Mouse (Mus musculus) lung, embryonic 14.5 days (tissue): ENCODE results near the gene Trmt44. TPM values are rescaled to one million over a fixed set of nuclear protein-coding genes. Genes with fewer than 3 reads are reported as not detected.

Source experiments
- ATAC-seq: fragments of 200-750 bp; cut with Nextera tagmentation; 2 replicates; pipeline ENCODE4 v1.8.0; 2017; ENCODE audit warnings: mild to moderate bottlenecking, moderate TSS enrichment, moderate library complexity; ENCODE audit not compliant: insufficient read depth
- DNase-seq: peaks from one replicate; pipeline ENCODE4 v3.0.0-alpha.2; 2015
- H3K27ac ChIP-seq: fragments of 300-500 bp; sonication (generic); 2 replicates; pipeline ENCODE4 v1.5.1; 2014; ENCODE audit warnings: low read depth, mild to moderate bottlenecking, moderate library complexity
- H3K27me3 ChIP-seq: fragments of 300-500 bp; sonication (generic); 2 replicates; pipeline ENCODE4 v1.6.1; 2014; ENCODE audit warnings: low read length, control low read depth; ENCODE audit not compliant: insufficient read depth
- H3K36me3 ChIP-seq: fragments of 300-500 bp; sonication (generic); 2 replicates; pipeline ENCODE4 v1.6.1; 2014; ENCODE audit warnings: control low read depth; ENCODE audit not compliant: insufficient read depth
- H3K4me1 ChIP-seq: fragments of 300-500 bp; sonication (generic); 2 replicates; pipeline ENCODE4 v1.6.1; 2014; ENCODE audit warnings: antibody characterized with exemption, control low read depth; ENCODE audit not compliant: insufficient read depth
- H3K4me2 ChIP-seq: fragments of 300-500 bp; sonication (generic); 2 replicates; pipeline ENCODE4 v1.6.1; 2014; ENCODE audit warnings: mild to moderate bottlenecking
- H3K4me3 ChIP-seq: fragments of 300-500 bp; sonication (generic); 2 replicates; pipeline ENCODE4 v1.5.1; 2014; ENCODE audit warnings: low read depth, low read length
- H3K9ac ChIP-seq: fragments of 300-500 bp; sonication (generic); 2 replicates; pipeline ENCODE4 v1.6.1; 2014
- H3K9me3 ChIP-seq: fragments of 300-500 bp; sonication (generic); 2 replicates; pipeline ENCODE4 v1.6.1; 2016; ENCODE audit warnings: low read depth, low read length, control low read depth
- CTCF ChIP-seq: IDR thresholded peaks from 2 replicates; pipeline ENCODE4 v1.5.1; 2016; ENCODE audit warnings: antibody characterized with exemption, low read depth
- WGBS: fragments of 180-500 bp; shearing (Covaris S2); extraction: QIAGEN DNeasy Blood & Tissue Kit; methylation state at CpG from one replicate; pipeline ENCODE4 v1.1.7; 2014; 5-methylcytosine and 5-hydroxymethylcytosine counted together
- polyA plus RNA-seq: library from polyadenylated mRNA; unstranded; fragments of >200 nt; fragmentation: Nextera tagmentation; extraction: Ambion mirVana; gene quantifications from 2 replicates; pipeline ENCODE4 v1.2.1, GENCODE M21; 2014

Trmt44 gene
- polyA plus RNA-seq, 1 experiment from 2014 or later: 8.8 TPM

GRCm38 (mm10) chr5:35601526-35601925 is 26.7 kb upstream of the Trmt44 start:
- Histone ChIP-seq H3K36me3 (peaks cover 12% of the 10 kb centered on the region; the same call in 1 of the 2 replicates), H3K27ac (no peak overlapping the region), H3K4me3 (no peak overlapping the region), H3K4me2 (no peak overlapping the region), H3K9ac (no peak overlapping the region), H3K27me3 (no peaks in the 10 kb centered on the region), H3K4me1 (no peaks in the 10 kb centered on the region), H3K9me3 (no peaks in the 10 kb centered on the region)
- 86% methylated on average over 8 of the region's 8 CpGs for WGBS
- DNase-seq (no peak), ATAC-seq (no peak)
- no peak for TF ChIP-seq CTCF

GRCm38 (mm10) chr5:35600233-35600632 is 25.4 kb upstream of the Trmt44 start:
- ATAC-seq: no peak
- Histone ChIP-seq H3K27me3 (no peaks in the 10 kb centered on the region), H3K9ac (no peak overlapping the region), H3K4me1 (no peaks in the 10 kb centered on the region), H3K4me2 (no peak overlapping the region), H3K27ac (no peak overlapping the region), H3K36me3 (peaks cover 12% of the 10 kb centered on the region; the same call in 1 of the 2 replicates), H3K4me3 (no peak overlapping the region), H3K9me3 (no peaks in the 10 kb centered on the region)
- WGBS: 76% methylated on average over 11 of the region's 11 CpGs
- TF ChIP-seq CTCF: no peak
- DNase-seq: no peak

DNA sequence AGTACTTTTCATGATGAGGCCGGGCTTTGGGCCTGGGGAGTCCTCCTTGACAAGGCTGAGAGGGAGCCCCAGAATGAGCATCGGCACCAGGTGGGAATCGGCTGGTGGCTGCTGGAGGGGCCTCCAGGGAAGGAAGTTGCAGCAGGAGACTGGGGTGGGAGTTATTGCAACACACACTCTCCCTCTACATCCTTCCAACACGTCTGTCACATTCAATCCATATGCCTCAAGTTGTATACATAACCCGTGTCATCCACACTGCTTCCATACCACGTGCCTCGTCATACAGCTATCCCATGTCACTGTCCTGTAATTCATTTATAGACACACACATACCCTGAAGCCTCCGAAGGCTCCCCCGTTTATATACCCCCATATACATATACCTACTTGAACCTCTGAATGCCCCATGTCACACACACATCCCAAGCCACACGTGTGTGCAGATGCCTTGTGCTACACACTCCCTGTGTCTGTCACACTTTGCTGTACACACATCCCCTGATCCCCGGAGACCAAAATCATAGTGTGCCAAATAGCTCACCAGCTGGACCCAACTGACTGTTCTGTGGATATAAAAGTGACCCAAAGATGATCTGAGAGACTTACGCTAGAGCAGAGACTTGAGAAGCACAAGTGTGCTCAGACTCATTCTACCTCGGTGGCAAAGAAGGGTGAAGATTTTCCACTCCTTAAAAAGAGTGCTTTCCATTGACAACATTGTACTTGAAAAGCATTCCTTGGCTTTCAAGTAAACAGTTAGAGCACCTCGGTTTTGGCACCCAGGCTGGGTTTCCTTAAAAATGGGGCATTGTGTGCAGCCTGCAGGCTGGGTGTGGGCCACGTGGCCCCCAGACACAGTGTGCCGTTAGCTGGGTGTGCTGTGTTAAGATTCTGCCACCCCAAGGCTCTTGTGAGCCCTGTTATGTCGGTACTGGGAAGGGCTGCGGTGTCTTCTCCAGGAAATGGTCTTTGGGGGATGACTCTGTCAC is 21.6 kb upstream of the Trmt44 start:
- Histone ChIP-seq H3K36me3 (peaks cover 14% of the 10 kb centered on the region; the same call in 1 of the 2 replicates), H3K27ac (no peak overlapping the region), H3K4me2 (no peak overlapping the region), H3K27me3 (no peaks in the 10 kb centered on the region), H3K9me3 (no peaks in the 10 kb centered on the region), H3K9ac (no peak overlapping the region), H3K4me1 (no peaks in the 10 kb centered on the region), H3K4me3 (no peak overlapping the region)
- 50% methylated on average over 18 of the region's 18 CpGs for WGBS
- DNase-seq: peak; percentile 39
- no peak for TF ChIP-seq CTCF
- ATAC-seq: peak; percentile 71

DNA sequence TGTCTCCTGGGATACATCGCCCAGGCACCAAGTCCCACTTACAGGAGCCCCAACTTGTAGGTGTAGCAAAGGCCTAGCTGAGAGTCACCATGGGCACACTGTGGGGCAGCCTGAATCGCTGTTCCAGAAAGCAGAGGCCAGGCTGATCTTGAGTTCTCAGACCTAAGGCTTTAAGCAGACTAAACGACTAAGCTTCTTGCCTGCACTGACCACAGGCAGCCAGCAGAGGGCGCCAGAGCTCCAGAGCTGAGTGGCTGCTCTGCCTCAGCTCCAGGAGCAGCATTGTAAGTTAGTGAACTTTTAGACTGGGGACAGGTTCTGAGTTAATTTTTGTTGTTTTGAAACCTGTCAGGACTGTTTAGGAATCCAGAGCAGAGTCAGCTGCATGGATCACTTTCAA is 20.8 kb upstream of the Trmt44 start:
- peak; percentile 100 for TF ChIP-seq CTCF
- peaks cover 20% of the 10 kb centered on the region; the same call in 1 of the 2 replicates for H3K36me3 ChIP-seq
- H3K9ac ChIP-seq: no peak overlapping the region
- no peak overlapping the region for H3K4me2 ChIP-seq
- no peaks in the 10 kb centered on the region for H3K27me3 ChIP-seq
- peak; percentile 95 for DNase-seq
- no peak overlapping the region for H3K27ac ChIP-seq
- 17% methylated on average over 4 of the region's 4 CpGs for WGBS
- no peaks in the 10 kb centered on the region for H3K9me3 ChIP-seq
- ATAC-seq: peak; percentile 62
- no peaks in the 10 kb centered on the region for H3K4me1 ChIP-seq
- H3K4me3 ChIP-seq: no peak overlapping the region

GRCm38 (mm10) chr5:35594768-35595167 is 19.9 kb upstream of the Trmt44 start:
- Histone ChIP-seq H3K9me3 (no peaks in the 10 kb centered on the region), H3K9ac (no peak overlapping the region), H3K4me2 (no peak overlapping the region), H3K4me3 (no peak overlapping the region), H3K4me1 (no peaks in the 10 kb centered on the region), H3K36me3 (peaks cover 25% of the 10 kb centered on the region), H3K27me3 (no peaks in the 10 kb centered on the region), H3K27ac (no peak overlapping the region)
- 85% methylated on average over 4 of the region's 4 CpGs for WGBS
- no peak for DNase-seq
- ATAC-seq: no peak
- TF ChIP-seq CTCF: no peak

DNA sequence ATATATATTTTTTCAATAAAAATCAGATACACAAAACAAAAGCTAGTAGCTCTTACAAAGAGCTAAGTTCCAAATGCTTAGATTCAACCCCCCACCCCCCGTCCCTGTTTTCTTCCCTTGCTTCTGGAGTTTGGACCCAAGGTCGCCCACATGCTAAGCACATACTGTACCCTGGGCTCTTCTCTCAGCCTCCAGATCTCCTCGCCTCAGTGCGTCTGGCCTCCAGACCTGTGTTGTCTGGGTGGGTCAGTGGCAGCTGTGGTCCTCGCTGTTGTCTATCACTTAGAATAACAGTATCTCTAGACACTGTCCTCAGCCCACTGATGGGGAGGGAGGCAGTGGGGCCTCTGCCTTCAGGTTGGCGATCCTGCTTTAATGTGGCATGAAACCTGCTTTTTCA is 18.4 kb upstream of the Trmt44 start:
- no peak overlapping the region for H3K4me2 ChIP-seq
- DNase-seq (no peak), ATAC-seq (no peak)
- no peaks in the 10 kb centered on the region for H3K27me3 ChIP-seq
- H3K9ac ChIP-seq: no peak overlapping the region
- TF ChIP-seq CTCF: no peak
- H3K9me3 ChIP-seq: no peaks in the 10 kb centered on the region
- no peak overlapping the region for H3K4me3 ChIP-seq
- 86% methylated on average over 6 of the region's 6 CpGs for WGBS
- peaks cover 34% of the 10 kb centered on the region for H3K36me3 ChIP-seq
- H3K4me1 ChIP-seq: no peaks in the 10 kb centered on the region
- H3K27ac ChIP-seq: no peak overlapping the region

DNA sequence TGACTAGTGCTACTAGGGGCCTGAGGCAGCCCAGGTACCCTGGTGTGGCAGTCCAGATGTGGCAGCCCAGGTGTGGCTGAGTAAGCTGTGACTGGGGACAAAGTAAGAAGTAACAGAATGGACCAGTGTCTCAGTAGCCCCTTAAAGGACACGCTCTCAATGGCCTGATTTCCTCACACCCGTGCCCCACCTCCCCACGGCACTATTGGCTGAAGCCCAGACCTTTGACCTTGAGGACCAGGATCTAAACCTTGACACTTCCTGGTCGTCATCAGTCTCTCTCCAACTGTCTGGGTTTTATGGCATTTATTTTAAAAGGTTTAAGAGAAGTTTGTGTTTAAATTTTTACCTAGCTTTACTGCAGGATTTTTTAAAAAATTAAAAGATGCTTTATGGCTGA is 18.0 kb upstream of the Trmt44 start:
- no peak for TF ChIP-seq CTCF
- peaks cover 36% of the 10 kb centered on the region for H3K36me3 ChIP-seq
- no peak for ATAC-seq

More for the DNA sequence above, 18.0 kb upstream of the Trmt44 start:
- H3K27ac ChIP-seq: no peak overlapping the region
- H3K4me2 ChIP-seq: no peak overlapping the region
- no peaks in the 10 kb centered on the region for H3K27me3 ChIP-seq
- 59% methylated on average over 4 of the region's 4 CpGs for WGBS
- DNase-seq: no peak
- no peak overlapping the region for H3K4me3 ChIP-seq
- no peaks in the 10 kb centered on the region for H3K4me1 ChIP-seq
- H3K9me3 ChIP-seq: no peaks in the 10 kb centered on the region
- H3K9ac ChIP-seq: no peak overlapping the region
